Mouse (Mus musculus): ENCODE data around the gene Dmd. TPM values are rescaled to one million over a fixed set of nuclear protein-coding genes. Genes with fewer than 3 reads are reported as not detected.

The Dmd gene
- polyA plus RNA-seq, 1 experiment from 2014 or later, result 36.4 TPM

DNA sequence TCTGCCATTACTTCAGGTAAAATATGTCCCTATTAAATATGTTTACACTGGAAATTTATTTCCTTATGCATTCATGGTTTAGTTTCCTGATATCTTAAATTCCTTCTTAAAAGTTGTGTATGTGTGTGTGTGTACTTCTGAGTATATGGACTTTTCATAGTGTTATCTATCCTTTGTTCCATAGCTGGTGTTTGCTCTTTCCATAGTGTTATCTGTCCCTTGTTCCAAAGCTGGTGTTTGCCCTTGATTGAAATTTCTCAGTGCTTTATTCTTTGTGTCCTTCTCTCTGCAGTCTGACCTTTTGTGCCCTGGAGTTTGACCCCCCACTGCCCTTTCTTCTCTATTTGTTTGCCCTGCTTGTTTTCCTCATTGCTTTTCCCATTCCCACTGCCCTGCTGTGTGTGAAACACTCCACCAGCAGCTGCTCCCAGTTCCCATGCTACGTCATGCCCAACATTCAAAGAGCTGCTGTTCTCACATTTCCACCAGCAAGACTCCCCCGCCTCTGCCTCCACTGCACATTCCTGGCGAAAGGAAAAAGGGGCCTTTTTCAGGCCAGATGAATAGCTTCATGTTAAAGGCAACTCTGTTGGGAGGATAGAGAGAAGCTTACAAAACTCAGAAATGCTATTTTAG lies 1911.5 kb downstream of the Dmd start:
- 36% methylated on average over 3 of the region's 3 CpGs for WGBS
- Histone ChIP-seq H3K9me3 (ENCODE audit: control insufficient read depth, low read depth, low read length) (no peaks in the 10 kb centered on the region), H3K4me1 (ENCODE audit: control insufficient read depth, insufficient read depth, low read length) (no peaks in the 10 kb centered on the region), H3K4me3 (ENCODE audit: low read depth, low read length) (no peak overlapping the region), H3K36me3 (ENCODE audit: control insufficient read depth, insufficient read depth, low read length) (no peaks in the 10 kb centered on the region), H3K9ac (replicated peaks; ENCODE audit: low read depth, low read length) (no peak overlapping the region), H3K27me3 (ENCODE audit: control insufficient read depth, insufficient read depth, low read length) (no peaks in the 10 kb centered on the region), H3K4me2 (replicated peaks; ENCODE audit: low read depth, low read length) (no peak overlapping the region), H3K27ac (ENCODE audit: low read length) (no peak overlapping the region)
- ATAC-seq (ENCODE audit: insufficient number of reproducible peaks, insufficient read depth, low FRiP score, low read depth), result peak; percentile 86

DNA sequence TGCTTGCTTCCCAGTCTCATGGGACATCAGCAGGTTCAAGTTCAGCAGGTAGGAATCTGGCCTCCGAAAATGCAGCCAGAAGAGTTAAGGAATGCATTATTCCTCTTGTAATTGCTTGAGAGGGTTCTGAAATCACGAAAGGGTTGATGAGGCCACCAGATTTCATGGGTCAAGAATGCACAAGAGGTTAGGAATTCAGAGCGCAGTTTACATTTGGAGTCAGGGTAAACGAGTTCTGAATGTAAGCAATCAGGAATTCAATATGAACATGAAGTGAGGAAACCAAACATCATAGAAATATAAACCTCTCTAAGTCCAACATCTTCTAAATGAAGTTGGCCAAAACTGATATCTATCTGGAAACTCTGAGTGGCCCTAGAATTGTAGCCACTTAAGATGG lies 1924.4 kb downstream of the Dmd start:
- ATAC-seq (ENCODE audit: insufficient number of reproducible peaks, insufficient read depth, low FRiP score, low read depth), result no peak
- WGBS, result 42% methylated on average over 4 of the region's 4 CpGs
- H3K4me3 ChIP-seq (ENCODE audit: low read depth, low read length), result no peak overlapping the region
- H3K9me3 ChIP-seq (ENCODE audit: control insufficient read depth, low read depth, low read length), result no peaks in the 10 kb centered on the region
- H3K27me3 ChIP-seq (ENCODE audit: control insufficient read depth, insufficient read depth, low read length), result no peaks in the 10 kb centered on the region
- no peaks in the 10 kb centered on the region for H3K4me1 ChIP-seq (ENCODE audit: control insufficient read depth, insufficient read depth, low read length)
- no peaks in the 10 kb centered on the region for H3K36me3 ChIP-seq (ENCODE audit: control insufficient read depth, insufficient read depth, low read length)
- no peak overlapping the region for H3K9ac ChIP-seq (replicated peaks; ENCODE audit: low read depth, low read length)
- H3K4me2 ChIP-seq (replicated peaks; ENCODE audit: low read depth, low read length), result no peak overlapping the region
- H3K27ac ChIP-seq (ENCODE audit: low read length), result no peak overlapping the region

DNA sequence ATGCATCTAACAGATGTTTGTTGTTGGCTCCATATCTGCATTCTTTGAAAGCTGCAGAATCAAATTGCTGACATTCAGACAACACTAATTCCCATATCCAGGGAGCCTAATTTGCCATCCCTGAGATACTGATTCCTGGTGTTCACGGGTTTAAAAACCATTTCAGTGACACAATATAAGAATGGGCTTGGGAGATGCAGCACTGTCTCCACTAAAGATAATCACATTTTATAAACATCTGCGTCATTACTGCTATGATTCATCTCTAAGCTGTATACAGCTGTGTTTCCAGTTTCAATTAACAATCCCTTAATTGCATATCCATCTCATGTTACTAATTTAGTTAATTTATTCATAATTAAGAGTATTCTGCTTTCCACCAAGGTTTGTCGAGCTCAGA lies 1929.5 kb downstream of the Dmd start:
- Histone ChIP-seq H3K9me3 (ENCODE audit: control insufficient read depth, low read depth, low read length) (no peaks in the 10 kb centered on the region), H3K4me3 (ENCODE audit: low read depth, low read length) (no peak overlapping the region), H3K9ac (replicated peaks; ENCODE audit: low read depth, low read length) (no peak overlapping the region), H3K4me2 (replicated peaks; ENCODE audit: low read depth, low read length) (no peak overlapping the region), H3K27ac (ENCODE audit: low read length) (no peak overlapping the region), H3K4me1 (ENCODE audit: control insufficient read depth, insufficient read depth, low read length) (no peaks in the 10 kb centered on the region), H3K27me3 (ENCODE audit: control insufficient read depth, insufficient read depth, low read length) (no peaks in the 10 kb centered on the region), H3K36me3 (ENCODE audit: control insufficient read depth, insufficient read depth, low read length) (no peaks in the 10 kb centered on the region)
- ATAC-seq (ENCODE audit: insufficient number of reproducible peaks, insufficient read depth, low FRiP score, low read depth), result no peak
- 50% methylated on average over 3 of the region's 3 CpGs for WGBS

DNA sequence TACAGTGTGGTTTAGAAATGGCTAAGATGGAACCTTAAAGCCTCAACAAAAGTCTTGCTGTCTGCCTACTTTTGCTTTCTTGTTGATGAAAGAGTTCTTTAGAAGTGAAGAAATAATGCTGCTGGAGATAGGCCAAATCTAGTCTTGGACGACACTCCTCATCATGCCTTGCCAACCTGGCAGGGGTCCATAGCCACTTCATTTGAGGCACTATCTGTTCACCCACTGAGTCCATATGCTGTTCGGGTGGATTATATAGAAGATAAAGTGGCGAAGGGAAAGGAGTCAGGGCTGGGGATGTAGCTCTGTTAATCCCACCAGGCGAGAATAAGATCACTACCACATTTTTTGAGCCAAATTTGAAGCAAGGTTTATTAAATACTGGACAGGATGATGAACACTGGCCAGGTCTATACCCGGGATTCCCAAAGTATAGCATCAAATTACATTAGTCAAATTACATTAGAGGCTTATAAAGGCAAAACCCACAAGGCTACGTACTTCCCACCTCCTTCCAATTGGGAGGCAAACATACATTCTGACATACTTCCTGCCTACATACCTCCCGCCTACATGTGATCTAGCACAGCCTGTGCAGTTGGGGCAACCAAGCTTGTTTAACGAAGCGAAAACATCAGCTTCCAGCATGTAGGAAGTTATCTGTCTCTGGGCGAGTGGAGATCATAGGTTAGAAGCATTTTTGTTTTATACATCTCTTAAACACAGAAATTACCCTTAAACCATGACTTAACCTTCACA lies 1984.2 kb downstream of the Dmd start:
- H3K36me3 ChIP-seq (ENCODE audit: control insufficient read depth, insufficient read depth, low read length), result no peaks in the 10 kb centered on the region
- ATAC-seq (ENCODE audit: insufficient number of reproducible peaks, insufficient read depth, low FRiP score, low read depth), result no peak
- H3K27ac ChIP-seq (ENCODE audit: low read length), result no peak overlapping the region
- H3K4me2 ChIP-seq (replicated peaks; ENCODE audit: low read depth, low read length), result no peak overlapping the region
- H3K27me3 ChIP-seq (ENCODE audit: control insufficient read depth, insufficient read depth, low read length), result no peaks in the 10 kb centered on the region
- no peaks in the 10 kb centered on the region for H3K4me1 ChIP-seq (ENCODE audit: control insufficient read depth, insufficient read depth, low read length)
- WGBS, result 75% methylated on average over 10 of the region's 10 CpGs
- H3K9me3 ChIP-seq (ENCODE audit: control insufficient read depth, low read depth, low read length), result no peaks in the 10 kb centered on the region
- no peak overlapping the region for H3K4me3 ChIP-seq (ENCODE audit: low read depth, low read length)
- H3K9ac ChIP-seq (replicated peaks; ENCODE audit: low read depth, low read length), result no peak overlapping the region

DNA sequence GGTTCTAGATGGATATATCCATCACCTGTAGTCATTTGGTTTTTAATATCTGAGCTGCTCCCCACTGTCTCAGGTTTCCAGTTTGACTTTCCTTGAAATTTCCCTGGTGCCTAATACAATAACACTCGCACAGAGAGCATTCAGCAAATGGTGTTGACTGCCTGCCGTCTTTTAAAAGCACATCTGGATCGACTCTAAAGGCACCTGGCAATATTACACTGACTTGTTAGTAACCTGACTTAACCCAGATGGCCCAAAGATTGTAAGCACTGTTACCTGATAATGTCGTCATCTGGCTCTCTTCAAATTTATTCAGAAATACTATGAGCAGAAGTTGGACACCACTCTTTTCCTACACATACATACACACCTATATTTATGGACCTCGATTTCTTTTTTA lies 2011.9 kb downstream of the Dmd start:
- Histone ChIP-seq H3K27me3 (ENCODE audit: control insufficient read depth, insufficient read depth, low read length) (no peaks in the 10 kb centered on the region), H3K9me3 (ENCODE audit: control insufficient read depth, low read depth, low read length) (no peaks in the 10 kb centered on the region), H3K4me3 (ENCODE audit: low read depth, low read length) (no peak overlapping the region), H3K9ac (replicated peaks; ENCODE audit: low read depth, low read length) (no peak overlapping the region), H3K4me2 (replicated peaks; ENCODE audit: low read depth, low read length) (no peak overlapping the region), H3K27ac (ENCODE audit: low read length) (no peak overlapping the region), H3K4me1 (ENCODE audit: control insufficient read depth, insufficient read depth, low read length) (no peaks in the 10 kb centered on the region), H3K36me3 (ENCODE audit: control insufficient read depth, insufficient read depth, low read length) (no peaks in the 10 kb centered on the region)
- WGBS, result 39% methylated on average over 5 of the region's 5 CpGs
- ATAC-seq (ENCODE audit: insufficient number of reproducible peaks, insufficient read depth, low FRiP score, low read depth), result no peak

DNA sequence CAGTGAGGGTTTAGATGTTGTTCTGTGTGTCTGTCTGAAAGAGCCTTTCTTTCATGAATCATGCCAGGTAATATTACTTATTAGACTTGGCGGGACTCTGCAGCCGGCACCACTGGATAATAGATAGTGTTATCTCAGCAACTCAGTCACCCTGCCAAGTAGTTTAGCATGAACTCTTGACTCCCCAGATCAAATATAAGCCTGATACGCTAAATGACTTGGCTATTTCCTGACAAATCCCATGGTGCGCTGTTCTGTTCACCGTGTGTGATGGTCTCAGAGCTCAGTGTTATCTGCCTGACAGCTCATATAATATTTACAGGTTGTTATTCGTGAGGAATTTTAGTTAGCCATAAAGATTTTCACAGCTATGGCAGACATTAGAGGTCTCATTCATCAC lies 2012.3 kb downstream of the Dmd start:
- ATAC-seq (ENCODE audit: insufficient number of reproducible peaks, insufficient read depth, low FRiP score, low read depth), result no peak
- Histone ChIP-seq H3K4me2 (replicated peaks; ENCODE audit: low read depth, low read length) (no peak overlapping the region), H3K36me3 (ENCODE audit: control insufficient read depth, insufficient read depth, low read length) (no peaks in the 10 kb centered on the region), H3K4me1 (ENCODE audit: control insufficient read depth, insufficient read depth, low read length) (no peaks in the 10 kb centered on the region), H3K9me3 (ENCODE audit: control insufficient read depth, low read depth, low read length) (no peaks in the 10 kb centered on the region), H3K9ac (replicated peaks; ENCODE audit: low read depth, low read length) (no peak overlapping the region), H3K4me3 (ENCODE audit: low read depth, low read length) (no peak overlapping the region), H3K27me3 (ENCODE audit: control insufficient read depth, insufficient read depth, low read length) (no peaks in the 10 kb centered on the region), H3K27ac (ENCODE audit: low read length) (no peak overlapping the region)
- 36% methylated on average over 6 of the region's 6 CpGs for WGBS

DNA sequence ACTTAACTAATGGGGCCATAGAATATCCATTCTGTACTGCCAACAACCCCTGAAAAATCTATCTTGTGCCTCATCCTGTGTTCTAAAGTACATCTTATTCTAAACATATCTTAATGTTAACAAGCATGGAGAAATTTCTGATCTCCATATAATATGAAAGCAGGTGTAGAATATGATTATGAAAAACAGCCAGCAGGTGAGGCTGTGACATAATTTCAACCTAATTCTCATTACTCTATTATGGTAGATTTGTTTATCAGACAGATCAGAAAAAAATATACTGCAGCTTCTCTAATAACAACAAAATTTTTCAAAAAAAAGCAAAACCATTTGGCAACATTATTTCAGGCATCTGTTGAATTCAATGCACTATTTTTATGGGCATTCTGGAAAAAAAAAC lies 2059.6 kb downstream of the Dmd start:
- no peak for ATAC-seq (ENCODE audit: insufficient number of reproducible peaks, insufficient read depth, low FRiP score, low read depth)
- H3K4me3 ChIP-seq (ENCODE audit: low read depth, low read length), result no peak overlapping the region
- H3K9me3 ChIP-seq (ENCODE audit: control insufficient read depth, low read depth, low read length), result no peaks in the 10 kb centered on the region
- no peaks in the 10 kb centered on the region for H3K27me3 ChIP-seq (ENCODE audit: control insufficient read depth, insufficient read depth, low read length)
- no peaks in the 10 kb centered on the region for H3K36me3 ChIP-seq (ENCODE audit: control insufficient read depth, insufficient read depth, low read length)
- H3K27ac ChIP-seq (ENCODE audit: low read length), result no peak overlapping the region
- no peak overlapping the region for H3K9ac ChIP-seq (replicated peaks; ENCODE audit: low read depth, low read length)
- no peak overlapping the region for H3K4me2 ChIP-seq (replicated peaks; ENCODE audit: low read depth, low read length)
- H3K4me1 ChIP-seq (ENCODE audit: control insufficient read depth, insufficient read depth, low read length), result no peaks in the 10 kb centered on the region

DNA sequence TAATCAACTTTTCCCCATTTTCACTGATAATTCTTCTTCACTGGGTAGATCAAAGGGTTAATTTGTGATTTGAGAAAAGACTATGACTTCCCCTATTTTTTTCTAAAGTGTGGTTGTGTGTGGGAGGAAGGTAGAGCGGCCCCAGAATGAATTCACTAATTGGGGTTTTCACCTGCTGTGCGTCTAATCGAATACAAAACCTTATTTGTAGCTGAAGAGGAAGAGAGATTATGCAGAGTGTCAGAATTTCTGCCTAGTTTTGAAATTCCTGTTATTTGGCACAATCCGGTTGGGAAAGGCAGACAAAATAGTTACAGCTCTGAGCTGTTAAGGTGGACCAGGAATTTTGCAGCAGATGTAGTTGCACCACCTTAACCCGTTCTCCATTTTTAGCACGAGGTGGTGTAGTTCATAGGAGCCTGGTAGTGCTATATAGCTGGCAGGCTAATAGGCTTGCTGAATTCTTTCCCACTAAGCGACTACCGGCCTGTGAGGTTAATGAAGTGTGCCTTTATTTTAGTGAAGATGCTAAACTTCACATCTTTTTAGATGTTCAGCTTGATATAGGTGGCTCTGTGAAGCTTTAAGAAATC lies 2092.9 kb downstream of the Dmd start:
- no peak overlapping the region for H3K4me3 ChIP-seq (ENCODE audit: low read depth, low read length)
- H3K27me3 ChIP-seq (ENCODE audit: control insufficient read depth, insufficient read depth, low read length), result no peaks in the 10 kb centered on the region
- no peaks in the 10 kb centered on the region for H3K36me3 ChIP-seq (ENCODE audit: control insufficient read depth, insufficient read depth, low read length)
- 57% methylated on average over 8 of the region's 8 CpGs for WGBS
- no peak for ATAC-seq (ENCODE audit: insufficient number of reproducible peaks, insufficient read depth, low FRiP score, low read depth)
- no peaks in the 10 kb centered on the region for H3K9me3 ChIP-seq (ENCODE audit: control insufficient read depth, low read depth, low read length)
- H3K4me1 ChIP-seq (ENCODE audit: control insufficient read depth, insufficient read depth, low read length), result no peaks in the 10 kb centered on the region
- H3K27ac ChIP-seq (ENCODE audit: low read length), result no peak overlapping the region
- no peak overlapping the region for H3K4me2 ChIP-seq (replicated peaks; ENCODE audit: low read depth, low read length)
- no peak overlapping the region for H3K9ac ChIP-seq (replicated peaks; ENCODE audit: low read depth, low read length)
